Mouse (Mus musculus): ENCODE results near the gene Fyn. TPM values are rescaled to one million over a fixed set of nuclear protein-coding genes. Genes with fewer than 3 reads are reported as not detected.

Gene Fyn
- polyA plus RNA-seq, 1 experiment from 2014 or later: 44.3 TPM

DNA sequence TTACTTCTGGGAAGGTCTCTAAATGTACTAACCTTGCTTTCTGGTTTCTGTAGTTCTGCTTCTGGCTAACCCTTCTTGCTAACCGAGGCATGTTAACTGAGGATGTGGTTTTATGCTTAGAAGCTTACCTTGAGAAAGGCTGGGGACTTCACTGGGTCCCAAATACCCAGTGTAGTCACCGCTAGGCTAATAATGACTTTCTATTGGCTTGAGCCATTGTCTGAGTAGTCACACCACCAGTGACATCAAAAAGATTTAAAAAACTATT, 28.8 kb upstream of the Fyn start:
- no peak overlapping the region for H3K9ac ChIP-seq (ENCODE audit: low read length)
- H3K36me3 ChIP-seq (ENCODE audit: control insufficient read depth, insufficient read depth, low read length): no peaks in the 10 kb centered on the region
- DNase-seq (ENCODE audit: low spot score, missing footprints) (no peak), ATAC-seq (ENCODE audit: low FRiP score) (no peak)
- no peak overlapping the region for H3K4me3 ChIP-seq (ENCODE audit: low read depth, low read length)
- no peaks in the 10 kb centered on the region for H3K4me1 ChIP-seq (ENCODE audit: control insufficient read depth, insufficient read depth, low read length)
- H3K4me2 ChIP-seq: no peak overlapping the region
- no peaks in the 10 kb centered on the region for H3K9me3 ChIP-seq (ENCODE audit: control insufficient read depth, low read length)
- WGBS: 91% methylated on average over 2 of the region's 2 CpGs
- no peak overlapping the region for H3K27ac ChIP-seq (ENCODE audit: low read depth, low read length)
- no peaks in the 10 kb centered on the region for H3K27me3 ChIP-seq (ENCODE audit: control insufficient read depth, insufficient read depth, low read length)

DNA sequence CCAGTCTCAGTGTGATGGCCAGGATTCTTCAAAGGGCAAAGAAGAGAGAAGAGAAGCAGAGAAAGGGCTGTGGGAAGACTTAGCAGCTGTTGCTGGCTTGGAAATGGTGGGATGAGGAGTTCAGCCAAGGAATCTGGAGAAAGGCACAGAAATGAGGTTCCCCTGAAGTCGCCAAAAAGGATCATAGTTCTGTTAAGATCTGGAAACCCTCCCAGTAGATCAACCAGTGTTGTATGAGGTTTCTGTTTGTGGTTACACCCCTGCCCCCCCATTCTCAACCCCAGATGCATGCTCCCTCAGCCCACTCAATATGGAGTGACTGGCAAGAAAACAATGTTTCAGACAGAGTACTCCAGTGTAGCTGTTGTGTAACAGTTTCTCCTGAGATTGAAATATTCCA, 25.1 kb upstream of the Fyn start:
- no peaks in the 10 kb centered on the region for H3K4me1 ChIP-seq (ENCODE audit: control insufficient read depth, insufficient read depth, low read length)
- H3K36me3 ChIP-seq (ENCODE audit: control insufficient read depth, insufficient read depth, low read length): no peaks in the 10 kb centered on the region
- H3K4me2 ChIP-seq: no peak overlapping the region
- DNase-seq (ENCODE audit: low spot score, missing footprints): no peak
- no peak overlapping the region for H3K9ac ChIP-seq (ENCODE audit: low read length)
- no peak for ATAC-seq (ENCODE audit: low FRiP score)
- 88% methylated on average over 1 of the region's 1 CpGs for WGBS
- H3K27me3 ChIP-seq (ENCODE audit: control insufficient read depth, insufficient read depth, low read length): no peaks in the 10 kb centered on the region
- H3K9me3 ChIP-seq (ENCODE audit: control insufficient read depth, low read length): no peaks in the 10 kb centered on the region
- no peak overlapping the region for H3K4me3 ChIP-seq (ENCODE audit: low read depth, low read length)
- no peak overlapping the region for H3K27ac ChIP-seq (ENCODE audit: low read depth, low read length)

DNA sequence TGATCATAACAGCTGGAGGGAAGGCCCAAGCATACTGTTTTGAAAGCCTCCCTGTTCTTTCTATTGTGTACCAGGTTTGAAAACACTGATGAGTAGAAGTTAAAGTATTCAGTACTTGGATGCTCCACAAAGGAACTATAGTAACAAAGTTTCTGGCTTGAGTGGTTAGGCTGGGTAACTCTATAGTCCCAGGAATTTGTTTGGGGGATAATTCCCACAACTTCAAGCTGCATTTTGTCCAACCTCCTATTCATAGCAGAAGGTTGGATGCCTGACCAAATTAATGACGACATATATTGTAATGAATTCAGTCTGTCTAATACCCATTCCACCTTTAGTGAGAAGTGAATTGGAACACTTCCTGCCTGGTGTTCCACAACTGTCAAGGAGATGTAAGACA, 22.7 kb upstream of the Fyn start:
- Histone ChIP-seq H3K27ac (ENCODE audit: low read depth, low read length) (no peak overlapping the region), H3K36me3 (ENCODE audit: control insufficient read depth, insufficient read depth, low read length) (no peaks in the 10 kb centered on the region), H3K4me2 (no peak overlapping the region), H3K9me3 (ENCODE audit: control insufficient read depth, low read length) (no peaks in the 10 kb centered on the region), H3K27me3 (ENCODE audit: control insufficient read depth, insufficient read depth, low read length) (no peaks in the 10 kb centered on the region), H3K4me3 (ENCODE audit: low read depth, low read length) (no peak overlapping the region), H3K9ac (ENCODE audit: low read length) (no peak overlapping the region), H3K4me1 (ENCODE audit: control insufficient read depth, insufficient read depth, low read length) (no peaks in the 10 kb centered on the region)
- DNase-seq (ENCODE audit: low spot score, missing footprints) (peak; percentile 31), ATAC-seq (ENCODE audit: low FRiP score) (no peak)
- 69% methylated on average over 1 of the region's 1 CpGs for WGBS

DNA sequence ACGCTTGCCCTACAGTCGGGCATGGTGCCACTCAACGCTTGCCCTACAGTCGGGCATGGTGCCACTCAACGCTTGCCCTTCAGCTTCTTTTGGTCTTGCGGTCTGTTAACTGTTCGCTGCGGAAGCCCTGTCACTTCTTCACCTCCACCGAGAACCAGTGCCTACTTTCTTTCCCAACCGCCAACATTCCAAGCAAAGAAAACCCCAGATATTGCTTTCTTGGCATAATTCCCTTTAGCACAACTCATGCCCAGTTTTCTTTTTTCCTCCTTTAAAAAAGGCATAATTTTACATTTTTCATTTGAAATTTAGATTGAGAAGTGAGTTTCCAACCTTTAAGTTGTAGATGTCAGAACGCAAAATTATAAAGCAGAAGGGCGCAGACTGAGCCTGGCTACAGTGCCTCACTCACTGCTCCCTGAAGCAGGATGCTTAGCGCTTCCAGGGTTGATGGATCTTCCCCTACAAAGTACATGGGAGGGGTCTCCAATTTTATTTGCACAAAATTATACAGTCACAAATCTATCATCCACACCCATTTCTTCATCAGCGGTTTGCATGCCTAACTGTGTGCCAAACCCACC, 18.8 kb upstream of the Fyn start:
- no peak overlapping the region for H3K9ac ChIP-seq (ENCODE audit: low read length)
- H3K9me3 ChIP-seq (ENCODE audit: control insufficient read depth, low read length): no peaks in the 10 kb centered on the region
- WGBS: 96% methylated on average over 14 of the region's 14 CpGs
- H3K4me3 ChIP-seq (ENCODE audit: low read depth, low read length): no peak overlapping the region
- H3K27ac ChIP-seq (ENCODE audit: low read depth, low read length): no peak overlapping the region
- no peak for ATAC-seq (ENCODE audit: low FRiP score)
- DNase-seq (ENCODE audit: low spot score, missing footprints): no peak
- H3K27me3 ChIP-seq (ENCODE audit: control insufficient read depth, insufficient read depth, low read length): no peaks in the 10 kb centered on the region
- H3K36me3 ChIP-seq (ENCODE audit: control insufficient read depth, insufficient read depth, low read length): no peaks in the 10 kb centered on the region
- H3K4me2 ChIP-seq: no peak overlapping the region
- no peaks in the 10 kb centered on the region for H3K4me1 ChIP-seq (ENCODE audit: control insufficient read depth, insufficient read depth, low read length)

DNA sequence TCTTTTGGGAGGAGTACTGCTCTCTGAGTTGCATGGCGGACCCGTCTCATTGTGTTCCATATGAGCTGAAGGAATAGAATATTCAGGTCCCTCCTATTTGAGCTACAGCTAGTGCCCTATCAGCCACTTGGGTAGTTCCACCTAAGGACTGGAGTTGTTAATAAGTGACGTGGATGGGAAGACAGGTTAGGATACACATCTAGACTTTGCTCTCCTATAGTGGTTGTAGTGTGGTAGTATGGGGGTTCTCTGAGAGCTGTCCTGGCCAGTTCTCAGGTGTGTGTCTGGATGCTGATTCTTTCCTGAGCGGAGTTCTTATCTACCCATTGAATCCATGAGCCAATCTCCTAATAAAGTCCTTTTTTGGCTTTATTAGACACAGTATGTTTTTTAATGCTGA, 4.5 kb upstream of the Fyn start:
- DNase-seq (ENCODE audit: low spot score, missing footprints): no peak
- no peaks in the 10 kb centered on the region for H3K9me3 ChIP-seq (ENCODE audit: control insufficient read depth, low read length)
- no peak overlapping the region for H3K4me3 ChIP-seq (ENCODE audit: low read depth, low read length)
- no peaks in the 10 kb centered on the region for H3K27me3 ChIP-seq (ENCODE audit: control insufficient read depth, insufficient read depth, low read length)
- H3K4me2 ChIP-seq: no peak overlapping the region
- peaks cover 4% of the 10 kb centered on the region; the same call in 1 of the 2 replicates for H3K4me1 ChIP-seq (ENCODE audit: control insufficient read depth, insufficient read depth, low read length)
- 91% methylated on average over 4 of the region's 4 CpGs for WGBS
- H3K9ac ChIP-seq (ENCODE audit: low read length): no peak overlapping the region
- no peaks in the 10 kb centered on the region for H3K36me3 ChIP-seq (ENCODE audit: control insufficient read depth, insufficient read depth, low read length)
- no peak for ATAC-seq (ENCODE audit: low FRiP score)
- no peak overlapping the region for H3K27ac ChIP-seq (ENCODE audit: low read depth, low read length)

DNA sequence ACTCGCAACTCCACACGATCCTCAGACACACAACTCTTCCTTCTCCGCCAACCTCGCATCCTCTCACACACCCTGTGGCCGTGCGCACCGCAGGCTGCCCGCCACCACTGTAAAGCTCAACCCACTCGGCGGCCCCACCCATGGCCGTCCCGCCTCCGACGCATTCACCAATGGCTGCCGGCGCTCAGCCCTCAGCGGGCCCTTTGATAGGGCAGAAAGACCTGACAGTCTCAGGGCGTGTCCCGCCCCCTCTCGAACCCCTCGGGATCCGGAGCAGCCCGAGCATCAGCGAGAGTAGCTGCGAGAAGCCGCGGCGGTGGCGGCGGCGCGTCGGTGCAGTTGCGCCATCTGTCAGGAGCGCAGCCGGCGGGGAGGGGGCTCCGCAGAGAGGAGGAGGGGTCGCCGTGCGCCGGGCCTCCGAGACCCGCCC, 862 bp downstream of the Fyn start:
- Histone ChIP-seq H3K36me3 (ENCODE audit: control insufficient read depth, insufficient read depth, low read length) (no peaks in the 10 kb centered on the region), H3K9ac (ENCODE audit: low read length) (peak overlapping the region; percentile 86), H3K27me3 (ENCODE audit: control insufficient read depth, insufficient read depth, low read length) (no peaks in the 10 kb centered on the region), H3K4me3 (ENCODE audit: low read depth, low read length) (peak overlapping the region; percentile 91), H3K9me3 (ENCODE audit: control insufficient read depth, low read length) (no peaks in the 10 kb centered on the region), H3K4me1 (ENCODE audit: control insufficient read depth, insufficient read depth, low read length) (peaks cover 19% of the 10 kb centered on the region), H3K27ac (ENCODE audit: low read depth, low read length) (peak overlapping the region; percentile 93), H3K4me2 (peak overlapping the region; percentile 70)
- ATAC-seq (ENCODE audit: low FRiP score) (peak; percentile 99), DNase-seq (ENCODE audit: low spot score, missing footprints) (peak; percentile 99)
- WGBS: 0% methylated on average over 35 of the region's 44 CpGs

DNA sequence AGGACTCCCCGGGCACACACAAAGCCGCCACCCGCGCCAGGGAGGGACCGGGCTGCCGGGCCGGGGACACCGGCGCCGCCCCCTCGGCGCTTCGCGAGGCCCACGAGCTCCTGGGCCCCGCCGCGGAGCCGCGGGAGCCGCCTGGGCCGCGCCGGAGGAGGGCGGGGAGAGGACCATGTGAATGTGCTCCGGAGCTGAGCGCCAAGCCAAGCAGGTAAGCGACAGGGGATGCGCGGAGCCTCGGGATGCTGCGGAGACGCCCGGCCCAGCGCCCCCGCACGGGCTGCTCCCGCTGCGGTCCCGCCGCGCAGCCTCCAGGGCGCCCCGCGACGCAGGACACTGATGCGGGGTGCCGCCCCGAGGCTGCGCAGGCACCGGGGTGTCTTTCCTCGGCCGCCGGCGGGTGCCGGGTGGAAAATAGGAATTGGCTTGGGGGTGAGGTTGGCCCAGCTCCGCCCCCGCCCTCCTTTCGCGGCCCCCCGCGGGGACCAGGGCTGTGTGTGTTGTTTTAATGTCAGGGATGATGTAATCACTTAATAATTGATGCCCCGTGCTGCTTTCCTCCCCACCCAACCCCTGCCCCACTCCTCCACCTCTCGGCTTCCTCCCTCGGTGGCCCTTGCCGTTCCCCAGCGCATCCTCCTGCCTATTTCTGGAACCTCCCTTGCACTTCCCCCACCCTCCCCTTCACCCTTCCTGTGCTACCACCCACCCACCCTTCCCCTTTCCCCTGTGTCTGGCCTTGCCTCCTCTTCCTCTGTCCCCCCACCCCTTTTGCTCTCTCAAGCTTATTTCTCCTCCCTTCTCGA, 1.5 kb downstream of the Fyn start:
- peak; percentile 71 for ATAC-seq (ENCODE audit: low FRiP score)
- H3K27ac ChIP-seq (ENCODE audit: low read depth, low read length): peak overlapping the region; percentile 93
- peak; percentile 96 for DNase-seq (ENCODE audit: low spot score, missing footprints)
- under 1% methylated on average over 60 of the region's 68 CpGs for WGBS
- peak overlapping the region; percentile 91 for H3K4me3 ChIP-seq (ENCODE audit: low read depth, low read length)
- peak overlapping the region; percentile 86 for H3K9ac ChIP-seq (ENCODE audit: low read length)
- H3K36me3 ChIP-seq (ENCODE audit: control insufficient read depth, insufficient read depth, low read length): no peaks in the 10 kb centered on the region
- peaks cover 19% of the 10 kb centered on the region for H3K4me1 ChIP-seq (ENCODE audit: control insufficient read depth, insufficient read depth, low read length)
- no peaks in the 10 kb centered on the region for H3K9me3 ChIP-seq (ENCODE audit: control insufficient read depth, low read length)
- H3K27me3 ChIP-seq (ENCODE audit: control insufficient read depth, insufficient read depth, low read length): no peaks in the 10 kb centered on the region
- H3K4me2 ChIP-seq: peak overlapping the region; percentile 70

DNA sequence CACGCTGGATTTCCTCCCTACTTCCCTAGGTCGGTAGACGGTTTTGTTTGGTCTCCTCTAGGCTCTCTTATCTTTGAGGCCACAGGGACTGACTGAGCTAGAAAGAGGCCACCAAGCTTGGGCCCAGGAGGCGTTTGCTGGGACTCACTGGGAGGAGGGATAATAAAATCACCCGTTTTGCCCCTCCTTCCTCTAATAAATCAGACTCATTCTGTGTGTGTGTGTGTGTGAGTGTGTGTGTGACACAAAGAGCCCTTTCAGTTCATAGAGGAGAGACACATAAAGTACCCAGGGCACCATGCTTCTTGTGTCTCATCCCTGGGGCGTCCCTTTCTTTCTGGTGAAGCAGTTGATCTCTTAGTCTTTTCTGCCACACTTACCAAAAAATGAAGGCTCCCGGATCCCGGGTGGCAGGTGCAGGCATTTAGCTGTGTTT, 2.1 kb downstream of the Fyn start:
- H3K4me2 ChIP-seq: peak overlapping the region; percentile 70
- H3K27ac ChIP-seq (ENCODE audit: low read depth, low read length): peak overlapping the region; percentile 93
- H3K9ac ChIP-seq (ENCODE audit: low read length): peak overlapping the region; percentile 86
- ATAC-seq (ENCODE audit: low FRiP score) (peak; percentile 12), DNase-seq (ENCODE audit: low spot score, missing footprints) (no peak)
- H3K27me3 ChIP-seq (ENCODE audit: control insufficient read depth, insufficient read depth, low read length): no peaks in the 10 kb centered on the region
- 5% methylated on average over 8 of the region's 8 CpGs for WGBS
- peak overlapping the region; percentile 91 for H3K4me3 ChIP-seq (ENCODE audit: low read depth, low read length)
- H3K9me3 ChIP-seq (ENCODE audit: control insufficient read depth, low read length): no peaks in the 10 kb centered on the region
- H3K36me3 ChIP-seq (ENCODE audit: control insufficient read depth, insufficient read depth, low read length): no peaks in the 10 kb centered on the region
- peaks cover 19% of the 10 kb centered on the region for H3K4me1 ChIP-seq (ENCODE audit: control insufficient read depth, insufficient read depth, low read length)

DNA sequence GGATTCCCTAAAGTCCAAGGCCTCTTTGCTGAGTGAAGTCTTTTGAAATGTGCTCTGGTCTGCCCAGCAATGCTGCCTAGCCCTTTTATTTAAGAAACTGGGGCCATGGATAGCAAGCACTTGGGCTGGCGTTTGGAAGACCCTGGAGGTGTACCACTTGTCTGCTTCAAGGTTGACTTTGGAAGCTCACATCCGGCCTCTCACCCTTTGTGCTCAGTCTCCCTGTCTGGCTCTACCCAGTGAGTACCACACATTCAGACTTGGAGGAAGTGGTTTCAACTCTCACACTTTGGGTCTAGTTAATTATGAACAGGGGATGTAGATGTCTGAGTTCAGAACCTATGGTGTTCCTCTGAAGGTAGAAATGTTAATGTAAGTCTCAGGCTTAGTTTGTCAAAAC, 2.8 kb downstream of the Fyn start:
- ATAC-seq (ENCODE audit: low FRiP score): no peak
- 0 out of 2 replicates have a peak overlapping the region, but pooled peaks have one; percentile 86 for H3K9ac ChIP-seq (ENCODE audit: low read length)
- peak overlapping the region; percentile 91 for H3K4me3 ChIP-seq (ENCODE audit: low read depth, low read length)
- H3K27ac ChIP-seq (ENCODE audit: low read depth, low read length): no peak overlapping the region
- H3K27me3 ChIP-seq (ENCODE audit: control insufficient read depth, insufficient read depth, low read length): no peaks in the 10 kb centered on the region
- H3K4me1 ChIP-seq (ENCODE audit: control insufficient read depth, insufficient read depth, low read length): peaks cover 19% of the 10 kb centered on the region
- no peaks in the 10 kb centered on the region for H3K36me3 ChIP-seq (ENCODE audit: control insufficient read depth, insufficient read depth, low read length)
- 55% methylated on average over 2 of the region's 2 CpGs for WGBS
- DNase-seq (ENCODE audit: low spot score, missing footprints): no peak
- no peaks in the 10 kb centered on the region for H3K9me3 ChIP-seq (ENCODE audit: control insufficient read depth, low read length)
- peak overlapping the region; percentile 70 for H3K4me2 ChIP-seq

All from midbrain, embryonic 11.5 days (tissue).